Mouse (Mus musculus) lung, embryonic 15.5 days (tissue): Measurements from ENCODE around the gene Gm973. TPM values are rescaled to one million over a fixed set of nuclear protein-coding genes. Genes with fewer than 3 reads are reported as not detected.
A peak's percentile ranks its signal among the peaks of the same experiment; 100 is the strongest.

Experiments
- ATAC-seq: fragments of 200-750 bp; cut with Nextera tagmentation; 2 replicates; pipeline ENCODE4 v1.8.0; 2017; ENCODE audit warnings: moderate number of reproducible peaks, borderline replicate concordance; ENCODE audit not compliant: low FRiP score, low TSS enrichment; ENCODE audit errors: extremely low read depth
- H3K27ac ChIP-seq: fragments of 300-500 bp; sonication (generic); 2 replicates; pipeline ENCODE4 v1.5.1; 2015; ENCODE audit warnings: moderate library complexity, mild to moderate bottlenecking, inconsistent platforms
- H3K27me3 ChIP-seq: fragments of 300-500 bp; sonication (generic); 2 replicates; pipeline ENCODE4 v1.6.1; 2015; ENCODE audit warnings: inconsistent platforms
- H3K36me3 ChIP-seq: fragments of 300-500 bp; sonication (generic); 2 replicates; pipeline ENCODE4 v1.6.1; 2015; ENCODE audit warnings: inconsistent platforms
- H3K4me1 ChIP-seq: fragments of 300-500 bp; sonication (generic); 2 replicates; pipeline ENCODE4 v1.6.1; 2015; ENCODE audit warnings: inconsistent platforms
- H3K4me2 ChIP-seq: fragments of 300-500 bp; sonication (generic); 2 replicates; pipeline ENCODE4 v1.6.1; 2015; ENCODE audit warnings: inconsistent platforms, mild to moderate bottlenecking, moderate library complexity
- H3K4me3 ChIP-seq: fragments of 300-500 bp; sonication (generic); 2 replicates; pipeline ENCODE4 v1.5.1; 2015; ENCODE audit warnings: mild to moderate bottlenecking, inconsistent platforms
- H3K9ac ChIP-seq: fragments of 300-500 bp; sonication (generic); 2 replicates; pipeline ENCODE4 v1.6.1; 2015; ENCODE audit warnings: inconsistent platforms
- H3K9me3 ChIP-seq: fragments of 300-500 bp; sonication (generic); 2 replicates; pipeline ENCODE4 v1.6.1; 2016; ENCODE audit warnings: inconsistent platforms
- WGBS: fragments of 180-500 bp; shearing (Covaris S2); methylation state at CpG from one replicate; pipeline ENCODE4 v1.1.7; 2015; 5-methylcytosine and 5-hydroxymethylcytosine counted together
- polyA plus RNA-seq: library from polyadenylated mRNA; unstranded; fragments of >200 nt; fragmentation: Nextera tagmentation; extraction: Ambion mirVana; gene quantifications from 2 replicates; pipeline ENCODE4 v1.2.1, GENCODE M21; 2015

Gene Gm973
- polyA plus RNA-seq, 1 experiment from 2014 or later: 0.86 TPM

DNA sequence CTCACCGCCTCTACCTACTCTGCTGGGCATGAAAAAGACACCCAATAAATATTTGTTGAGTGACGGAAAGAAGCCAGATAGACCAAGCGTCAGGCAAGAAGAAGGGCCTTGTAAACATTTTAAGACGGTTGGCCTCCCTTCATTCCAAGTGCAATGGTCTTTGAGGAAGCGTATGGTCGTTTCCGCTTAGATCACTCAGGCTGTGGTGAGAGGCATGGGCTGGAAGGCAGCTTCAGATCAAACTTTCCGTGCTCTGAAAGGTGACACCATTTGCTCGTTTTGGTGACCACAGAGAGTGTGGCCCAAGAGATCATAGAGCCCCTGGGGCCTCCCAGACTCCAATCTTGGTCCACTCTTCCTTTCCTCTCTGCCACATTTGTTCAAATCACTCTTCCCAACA is 79.5 kb downstream of the Gm973 start:
- WGBS: 48% methylated on average over 9 of the region's 9 CpGs
- H3K4me1 ChIP-seq: peaks cover 30% of the 10 kb centered on the region
- H3K9ac ChIP-seq: no peak overlapping the region
- H3K9me3 ChIP-seq: no peaks in the 10 kb centered on the region
- no peak overlapping the region for H3K4me2 ChIP-seq
- peak overlapping the region; percentile 76; the same call in 1 of the 2 replicates for H3K27ac ChIP-seq
- no peak for ATAC-seq
- 0 out of 2 replicates have a peak, but pooled peaks cover 5% of the 10 kb centered on the region for H3K27me3 ChIP-seq
- H3K4me3 ChIP-seq: no peak overlapping the region
- no peaks in the 10 kb centered on the region for H3K36me3 ChIP-seq

DNA sequence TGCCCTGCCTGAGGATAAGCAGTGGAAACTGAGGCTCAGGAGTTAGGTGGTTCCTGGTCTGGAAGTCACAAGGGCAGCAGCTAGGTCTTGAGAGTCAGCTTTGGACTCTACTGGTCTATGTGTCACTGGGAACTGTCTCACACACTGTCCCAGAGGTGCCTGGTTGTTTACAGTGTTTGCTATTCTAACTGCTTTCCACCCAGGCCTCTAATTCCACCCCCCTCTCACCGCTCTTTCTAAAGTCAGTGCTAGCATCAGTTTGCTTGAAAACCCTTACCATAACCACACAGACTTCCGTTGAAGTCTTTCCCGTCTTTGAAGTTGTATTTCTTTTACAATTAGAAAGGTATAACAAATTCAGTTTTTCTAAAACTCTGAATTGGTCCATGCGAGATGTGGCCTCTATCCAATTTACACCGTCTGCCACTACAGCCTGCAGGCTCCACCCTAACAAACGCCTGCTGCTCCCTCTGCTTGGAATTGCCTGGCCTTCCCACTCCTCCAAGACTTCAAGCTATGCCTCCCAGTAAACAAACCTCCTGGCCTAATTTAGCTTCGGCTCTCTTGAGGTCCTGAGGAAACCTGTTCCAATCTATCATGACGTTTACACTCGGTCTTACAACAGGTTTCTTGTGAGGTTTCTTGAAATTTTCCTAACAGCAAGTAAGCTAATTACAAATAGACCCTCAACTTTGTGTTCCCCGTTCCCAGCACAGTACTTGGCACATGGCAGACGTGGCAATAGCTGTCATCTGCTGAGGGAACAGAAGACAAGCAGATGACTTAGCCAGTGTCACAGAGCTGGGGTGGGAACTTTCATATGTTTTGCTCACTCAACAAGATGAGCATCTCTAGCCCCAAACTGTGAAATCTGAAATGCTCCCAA is 86.7 kb downstream of the Gm973 start:
- Histone ChIP-seq H3K9me3 (no peaks in the 10 kb centered on the region), H3K27me3 (no peaks in the 10 kb centered on the region), H3K4me1 (peaks cover 22% of the 10 kb centered on the region), H3K9ac (no peak overlapping the region), H3K36me3 (no peaks in the 10 kb centered on the region), H3K4me3 (no peak overlapping the region), H3K4me2 (no peak overlapping the region), H3K27ac (no peak overlapping the region)
- 42% methylated on average over 11 of the region's 11 CpGs for WGBS
- no peak for ATAC-seq

DNA sequence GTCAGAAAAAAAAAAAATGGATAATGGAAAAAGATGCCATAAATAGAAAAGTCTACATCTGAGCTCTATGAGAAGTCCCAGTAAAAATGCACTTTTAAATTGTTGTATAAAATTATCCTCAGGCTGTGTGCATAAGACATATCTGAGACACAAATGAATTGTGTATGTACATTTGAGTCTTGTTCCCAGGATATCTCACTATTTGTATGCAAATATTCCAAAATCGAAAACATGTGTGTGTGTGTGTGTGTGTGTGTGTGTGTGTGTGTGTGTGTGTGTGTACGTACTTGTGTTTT is 87.3 kb downstream of the Gm973 start:
- Histone ChIP-seq H3K9me3 (no peaks in the 10 kb centered on the region), H3K9ac (no peak overlapping the region), H3K4me2 (no peak overlapping the region), H3K4me3 (no peak overlapping the region), H3K4me1 (peaks cover 22% of the 10 kb centered on the region), H3K36me3 (no peaks in the 10 kb centered on the region), H3K27ac (no peak overlapping the region), H3K27me3 (no peaks in the 10 kb centered on the region)
- no peak for ATAC-seq
- WGBS: 92% methylated on average over 2 of the region's 2 CpGs

DNA sequence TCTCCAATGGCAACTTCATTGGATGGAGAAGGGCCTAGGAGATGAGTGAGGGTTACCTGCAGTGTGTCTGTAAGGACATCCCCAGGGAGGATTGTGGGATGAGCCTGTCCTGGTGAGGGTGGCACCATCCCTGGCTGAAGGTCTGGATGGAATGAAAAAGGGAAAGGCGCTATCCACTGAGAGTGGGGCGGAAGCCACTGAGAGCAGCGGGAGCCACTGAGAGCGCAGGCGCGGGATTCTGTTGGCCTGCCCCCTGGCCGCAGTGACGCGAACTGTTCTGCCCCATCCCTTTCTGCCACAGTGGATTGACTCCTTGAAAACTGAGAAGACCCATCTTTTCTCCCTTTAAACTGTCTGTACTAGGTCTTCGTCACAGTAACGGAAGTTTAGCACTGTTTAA is 87.8 kb downstream of the Gm973 start:
- Histone ChIP-seq H3K4me1 (peaks cover 22% of the 10 kb centered on the region), H3K9me3 (no peaks in the 10 kb centered on the region), H3K9ac (no peak overlapping the region), H3K27ac (no peak overlapping the region), H3K4me2 (peak overlapping the region; percentile 2; the same call in 1 of the 2 replicates), H3K27me3 (no peaks in the 10 kb centered on the region), H3K4me3 (no peak overlapping the region), H3K36me3 (no peaks in the 10 kb centered on the region)
- 23% methylated on average over 11 of the region's 11 CpGs for WGBS
- 0 out of 2 replicates have a peak, but pooled peaks have one; percentile 32 for ATAC-seq

DNA sequence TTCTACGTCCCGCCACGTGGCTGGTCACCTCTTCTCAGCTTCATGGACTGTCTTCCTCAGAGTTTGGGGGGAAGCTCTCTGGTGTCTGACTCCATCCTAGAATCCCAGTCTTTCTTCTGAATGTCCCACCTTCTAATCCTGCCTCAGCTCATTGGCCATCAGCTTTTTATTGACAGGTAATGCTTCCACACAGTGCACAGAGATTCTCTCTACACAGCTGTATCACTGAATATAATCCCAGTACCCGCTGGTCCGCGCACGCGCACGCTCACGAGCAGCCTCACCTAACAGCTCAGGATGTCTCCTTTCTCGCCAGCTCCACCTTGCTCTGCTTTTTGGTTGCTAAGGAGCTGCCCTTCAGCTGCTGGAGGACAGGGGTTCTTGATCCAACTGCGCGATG is 90.4 kb downstream of the Gm973 start:
- no peak overlapping the region for H3K9ac ChIP-seq
- H3K27ac ChIP-seq: no peak overlapping the region
- H3K9me3 ChIP-seq: no peaks in the 10 kb centered on the region
- 79% methylated on average over 13 of the region's 13 CpGs for WGBS
- peaks cover 22% of the 10 kb centered on the region for H3K4me1 ChIP-seq
- H3K4me3 ChIP-seq: no peak overlapping the region
- H3K4me2 ChIP-seq: no peak overlapping the region
- ATAC-seq: no peak
- no peaks in the 10 kb centered on the region for H3K27me3 ChIP-seq
- no peaks in the 10 kb centered on the region for H3K36me3 ChIP-seq

DNA sequence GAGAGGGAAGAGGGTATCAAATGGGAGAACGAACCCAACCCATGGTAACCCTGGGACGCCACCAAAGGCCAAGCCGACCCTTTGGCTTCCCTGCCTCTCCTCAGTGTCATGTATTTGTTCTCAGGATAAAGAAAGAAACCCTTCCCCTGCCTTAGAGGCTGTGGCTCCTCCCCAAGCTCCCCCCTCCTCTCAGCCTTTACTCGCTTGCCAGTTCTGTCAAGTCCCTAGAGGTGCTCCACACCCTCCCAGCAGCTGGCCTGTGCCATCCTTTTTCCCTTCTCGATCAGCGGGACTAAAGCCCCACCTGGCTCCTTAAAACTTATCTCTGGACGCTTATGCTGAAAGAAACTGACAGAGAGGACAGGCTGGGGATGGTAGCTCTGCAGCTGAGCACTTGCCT is 91.0 kb downstream of the Gm973 start:
- H3K4me3 ChIP-seq: no peak overlapping the region
- ATAC-seq: no peak
- H3K27ac ChIP-seq: no peak overlapping the region
- 49% methylated on average over 7 of the region's 7 CpGs for WGBS
- H3K27me3 ChIP-seq: no peaks in the 10 kb centered on the region
- H3K4me1 ChIP-seq: peaks cover 22% of the 10 kb centered on the region
- no peaks in the 10 kb centered on the region for H3K36me3 ChIP-seq
- H3K9me3 ChIP-seq: no peaks in the 10 kb centered on the region
- no peak overlapping the region for H3K4me2 ChIP-seq
- H3K9ac ChIP-seq: no peak overlapping the region

DNA sequence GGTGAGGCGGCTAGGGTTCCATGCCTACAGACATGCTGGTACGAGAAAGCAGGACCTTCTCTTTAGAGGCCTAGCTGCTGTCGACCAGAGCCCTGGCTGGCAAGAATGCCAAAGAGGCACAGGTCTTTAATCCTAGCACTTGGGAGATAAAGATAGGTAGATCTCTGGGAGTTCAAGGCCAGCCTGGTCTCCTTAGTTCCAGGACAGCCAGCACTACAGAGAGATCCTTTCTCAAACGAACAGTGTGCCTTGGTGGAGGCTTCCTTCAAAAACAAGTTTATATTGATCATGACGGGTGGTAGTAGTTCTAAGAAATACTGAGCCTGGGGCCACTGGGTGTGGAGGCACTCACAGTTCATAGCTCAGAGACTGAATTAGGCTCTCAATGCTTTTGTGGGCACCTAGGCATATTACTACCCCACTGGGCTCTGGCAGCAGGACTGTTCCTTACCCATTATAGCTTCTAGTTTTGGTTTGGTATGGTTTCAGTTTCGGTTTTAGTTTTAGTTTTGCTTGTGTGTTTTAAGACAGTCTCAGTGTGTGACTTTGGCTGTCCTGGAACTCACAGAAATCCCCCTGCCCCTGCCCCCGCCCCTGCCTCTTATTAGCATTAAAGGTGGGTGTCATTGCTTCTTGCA is 92.2 kb downstream of the Gm973 start:
- Histone ChIP-seq H3K4me1 (peaks cover 14% of the 10 kb centered on the region), H3K9me3 (no peaks in the 10 kb centered on the region), H3K27me3 (no peaks in the 10 kb centered on the region), H3K4me2 (no peak overlapping the region), H3K27ac (no peak overlapping the region), H3K9ac (no peak overlapping the region), H3K4me3 (no peak overlapping the region), H3K36me3 (no peaks in the 10 kb centered on the region)
- ATAC-seq: no peak
- 81% methylated on average over 7 of the region's 7 CpGs for WGBS

DNA sequence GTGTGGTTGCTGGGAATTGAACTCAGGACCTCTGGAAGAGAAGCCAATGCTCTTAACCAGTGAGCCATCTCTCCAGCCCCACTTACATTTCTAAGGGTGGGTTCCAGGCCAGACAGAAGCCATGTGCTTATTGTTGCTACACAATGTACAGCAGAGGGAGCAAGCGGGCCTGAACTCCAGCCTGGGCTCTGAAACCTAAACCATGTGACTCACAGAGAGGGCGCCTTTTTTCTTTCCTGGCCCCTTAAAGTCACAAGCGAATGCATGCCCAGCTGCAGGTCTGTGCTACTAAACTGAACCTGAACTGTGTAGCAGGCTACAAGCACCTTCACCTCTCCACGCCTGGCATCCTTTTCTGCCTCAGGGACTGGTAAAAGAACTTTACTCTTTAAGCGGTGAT is 92.9 kb downstream of the Gm973 start:
- ATAC-seq: no peak

DNA sequence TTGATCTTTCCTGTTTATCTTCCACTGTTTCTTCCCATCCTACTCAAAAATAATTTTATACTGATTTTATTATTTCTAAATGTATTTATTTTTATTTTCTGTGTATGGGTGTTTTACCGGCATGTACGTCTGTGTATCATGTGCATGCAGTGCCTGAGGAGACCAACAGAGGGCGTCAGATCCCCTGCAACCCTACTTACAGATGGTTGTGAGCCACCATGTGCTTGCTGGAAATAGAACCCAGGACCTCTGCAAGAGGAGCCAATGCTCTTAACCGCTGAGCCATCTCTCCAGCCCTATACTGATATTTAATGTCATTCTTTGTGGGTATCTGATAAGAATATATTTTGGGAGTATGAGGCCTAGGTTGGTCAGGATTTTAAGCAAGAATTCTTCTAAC is 93.4 kb downstream of the Gm973 start:
- H3K4me3 ChIP-seq: no peak overlapping the region
- ATAC-seq: no peak
- 82% methylated on average over 4 of the region's 4 CpGs for WGBS

More for the DNA sequence above, 92.9 kb downstream of the Gm973 start:
- Histone ChIP-seq H3K27ac (no peak overlapping the region), H3K36me3 (no peaks in the 10 kb centered on the region), H3K9ac (no peak overlapping the region), H3K4me2 (no peak overlapping the region), H3K4me3 (no peak overlapping the region), H3K27me3 (no peaks in the 10 kb centered on the region), H3K4me1 (peaks cover 11% of the 10 kb centered on the region), H3K9me3 (no peaks in the 10 kb centered on the region)
- 66% methylated on average over 5 of the region's 5 CpGs for WGBS

DNA sequence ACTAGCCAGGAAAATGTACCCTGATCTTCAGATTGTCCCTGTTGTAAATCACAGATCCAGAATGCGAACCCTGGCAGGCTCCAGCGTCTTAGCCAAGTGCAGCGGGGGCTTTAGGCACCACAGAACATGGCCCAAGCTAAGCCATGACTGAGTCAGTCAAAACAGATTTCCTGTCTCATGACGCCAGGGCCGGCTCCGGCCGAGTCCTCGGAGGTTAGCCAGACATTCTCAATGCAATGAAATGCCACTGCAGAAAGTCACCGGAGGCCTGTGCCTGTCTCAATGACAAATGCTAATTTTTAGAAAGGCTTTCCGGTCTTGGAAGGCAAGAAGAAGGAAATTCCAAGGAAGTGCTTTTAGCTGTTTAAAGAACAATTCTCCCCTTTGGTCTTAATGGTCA is 93.8 kb downstream of the Gm973 start:
- H3K36me3 ChIP-seq: no peaks in the 10 kb centered on the region
- 41% methylated on average over 10 of the region's 10 CpGs for WGBS
- no peak overlapping the region for H3K9ac ChIP-seq
- peak overlapping the region; percentile 11; the same call in 1 of the 2 replicates for H3K27ac ChIP-seq
- H3K4me3 ChIP-seq: no peak overlapping the region
- H3K4me1 ChIP-seq: peaks cover 8% of the 10 kb centered on the region; the same call in 1 of the 2 replicates
- no peaks in the 10 kb centered on the region for H3K9me3 ChIP-seq
- ATAC-seq: no peak
- H3K27me3 ChIP-seq: no peaks in the 10 kb centered on the region
- H3K4me2 ChIP-seq: no peak overlapping the region

More for the DNA sequence above, 93.4 kb downstream of the Gm973 start:
- no peaks in the 10 kb centered on the region for H3K9me3 ChIP-seq
- no peaks in the 10 kb centered on the region for H3K36me3 ChIP-seq
- peaks cover 8% of the 10 kb centered on the region; the same call in 1 of the 2 replicates for H3K4me1 ChIP-seq
- peak overlapping the region; percentile 11; the same call in 1 of the 2 replicates for H3K27ac ChIP-seq
- no peaks in the 10 kb centered on the region for H3K27me3 ChIP-seq
- H3K9ac ChIP-seq: no peak overlapping the region
- H3K4me2 ChIP-seq: no peak overlapping the region

DNA sequence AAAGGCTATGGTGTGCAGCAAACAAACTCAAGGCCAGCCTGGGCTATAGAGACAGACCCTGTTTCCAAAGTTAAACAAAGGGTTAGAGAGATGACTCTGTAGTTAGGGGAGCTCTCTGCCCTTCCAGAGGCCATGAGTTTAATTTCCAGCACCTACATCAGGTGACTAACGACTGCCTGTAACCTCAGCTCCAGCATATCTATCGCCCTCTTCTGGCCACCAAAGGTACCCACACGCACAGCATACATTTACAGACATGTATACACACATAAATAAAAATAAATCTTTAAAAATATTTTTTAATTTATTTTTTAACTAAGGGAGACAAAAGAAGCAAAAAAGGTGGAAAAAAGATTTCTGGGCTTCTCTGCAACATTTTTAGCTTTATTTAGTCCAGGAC is 94.9 kb downstream of the Gm973 start:
- Histone ChIP-seq H3K4me2 (no peak overlapping the region), H3K27me3 (no peaks in the 10 kb centered on the region), H3K4me1 (peaks cover 8% of the 10 kb centered on the region; the same call in 1 of the 2 replicates), H3K9me3 (no peaks in the 10 kb centered on the region), H3K4me3 (no peak overlapping the region), H3K9ac (no peak overlapping the region), H3K36me3 (no peaks in the 10 kb centered on the region), H3K27ac (no peak overlapping the region)
- WGBS: 92% methylated on average over 3 of the region's 3 CpGs
- no peak for ATAC-seq

DNA sequence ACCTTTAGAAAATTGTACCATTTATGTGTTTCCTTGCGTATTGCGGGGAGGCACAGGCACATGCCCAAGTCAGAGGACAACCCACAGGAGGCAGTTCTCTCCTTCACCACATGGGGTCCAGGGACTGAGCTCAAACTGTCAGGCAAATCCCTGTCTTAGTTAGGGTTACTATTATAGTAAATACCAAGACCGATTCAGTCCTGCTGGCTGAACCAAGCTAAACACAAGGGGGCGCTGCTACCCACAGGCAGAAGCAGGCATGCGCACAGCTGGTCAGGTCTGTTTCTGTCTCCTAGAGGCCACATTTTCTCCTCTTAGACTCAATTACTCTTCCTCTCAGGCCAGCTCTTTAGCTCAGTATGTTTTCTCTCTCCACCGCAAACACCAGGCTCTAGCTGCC is 97.7 kb downstream of the Gm973 start:
- WGBS: 44% methylated on average over 6 of the region's 6 CpGs
- no peaks in the 10 kb centered on the region for H3K9me3 ChIP-seq
- H3K27ac ChIP-seq: no peak overlapping the region
- no peaks in the 10 kb centered on the region for H3K36me3 ChIP-seq
- H3K27me3 ChIP-seq: no peaks in the 10 kb centered on the region
- no peaks in the 10 kb centered on the region for H3K4me1 ChIP-seq
- ATAC-seq: no peak
- no peak overlapping the region for H3K4me2 ChIP-seq
- H3K9ac ChIP-seq: no peak overlapping the region
- H3K4me3 ChIP-seq: no peak overlapping the region
